Mouse (Mus musculus) fibroblast of lung, adult 2 months (primary cell): ENCODE measurements around the gene Plekhh1.

ENCODE experiments used
- DNase-seq: peaks from one replicate; pipeline ENCODE4 v3.0.0-alpha.2; 2011; ENCODE audit warnings: low read depth

Plekhh1 gene

DNA sequence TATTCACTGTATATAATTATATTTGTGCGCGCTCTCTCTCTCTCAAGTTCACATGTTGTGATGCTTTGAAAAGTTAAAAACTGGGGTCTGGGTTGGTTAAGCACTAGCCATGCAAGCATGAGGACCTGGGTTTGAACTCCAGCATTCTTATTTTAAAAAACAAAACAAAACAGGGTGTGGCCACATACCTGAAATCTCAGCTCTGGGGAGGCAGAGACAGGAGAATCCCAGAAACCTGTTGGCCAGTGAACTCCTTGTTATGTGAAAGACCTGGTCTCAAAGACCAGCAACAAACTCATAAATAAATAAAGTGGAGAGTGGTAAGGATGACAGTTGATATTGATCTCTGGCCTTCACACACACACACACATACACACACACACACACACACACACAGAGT is 5.4 kb downstream of the Plekhh1 start:
- DNase-seq, result no peak

DNA sequence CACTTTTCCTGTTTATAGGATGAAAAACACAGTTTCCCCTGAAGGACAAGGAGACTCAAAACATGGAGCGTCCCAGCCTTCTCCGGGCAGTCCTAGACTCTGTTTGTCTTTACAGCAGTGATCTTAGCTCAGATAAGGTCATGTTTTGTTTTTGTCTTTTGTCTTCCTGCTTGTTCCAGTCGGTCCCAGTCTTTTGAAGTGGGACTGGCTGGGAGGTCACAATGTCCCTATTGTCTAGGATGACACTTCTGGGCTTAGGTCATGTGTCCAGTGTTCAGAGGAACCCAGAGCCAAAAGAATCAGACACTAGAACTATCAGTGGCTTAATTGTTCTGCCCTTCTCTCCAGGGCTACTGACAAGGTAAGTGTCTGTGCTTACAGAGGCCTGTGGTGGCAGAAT is 6.4 kb downstream of the Plekhh1 start:
- no peak for DNase-seq

DNA sequence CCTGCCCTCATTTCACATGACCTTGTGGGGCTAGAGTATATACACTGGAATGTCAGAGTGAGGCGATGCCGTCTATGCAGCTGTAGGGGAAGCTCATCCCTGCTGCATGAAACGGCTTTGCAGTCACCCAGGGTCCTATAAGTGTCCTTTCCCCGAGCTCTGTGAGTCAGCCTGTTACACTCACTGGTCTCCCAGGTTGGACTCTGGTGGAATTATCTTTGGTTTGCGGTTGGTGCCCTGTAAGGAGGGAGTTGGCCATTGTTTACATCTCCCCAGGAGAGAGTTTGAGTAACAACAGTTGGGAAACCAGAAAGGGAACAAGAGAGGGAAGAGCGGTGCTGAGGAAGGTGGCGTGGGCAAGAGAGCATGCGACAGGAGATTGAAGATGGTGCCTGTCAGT is 10.7 kb downstream of the Plekhh1 start:
- DNase-seq, result no peak

DNA sequence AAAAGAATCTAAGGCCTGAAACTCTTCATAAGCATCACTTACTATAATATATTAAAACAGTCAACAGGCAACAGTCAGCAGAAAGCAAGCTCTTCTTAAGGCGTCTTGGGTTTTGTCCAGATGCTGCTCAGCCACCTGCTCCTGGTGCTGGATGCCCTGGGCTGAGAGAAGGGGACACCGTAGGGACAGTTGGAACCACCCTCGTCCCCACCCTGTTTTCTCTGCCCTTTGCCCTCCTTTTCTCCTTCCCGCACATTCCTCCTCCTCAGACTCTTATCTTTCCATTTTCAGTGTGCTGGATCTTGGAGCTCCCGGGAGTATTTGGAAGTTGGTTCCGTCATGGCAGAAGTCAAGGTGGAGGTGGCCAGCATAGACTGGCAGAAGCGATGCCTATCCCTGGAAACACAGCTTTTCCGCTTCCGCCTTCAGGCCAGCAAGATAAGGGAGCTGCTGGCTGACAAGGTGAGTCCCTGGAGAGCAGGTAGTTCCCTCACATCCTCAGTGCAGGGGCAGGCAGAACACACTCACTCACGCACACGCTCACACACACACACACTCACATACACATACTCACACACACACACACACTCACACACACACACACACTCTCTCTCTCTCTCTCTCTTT is 11.4 kb downstream of the Plekhh1 start:
- DNase-seq, result no peak

DNA sequence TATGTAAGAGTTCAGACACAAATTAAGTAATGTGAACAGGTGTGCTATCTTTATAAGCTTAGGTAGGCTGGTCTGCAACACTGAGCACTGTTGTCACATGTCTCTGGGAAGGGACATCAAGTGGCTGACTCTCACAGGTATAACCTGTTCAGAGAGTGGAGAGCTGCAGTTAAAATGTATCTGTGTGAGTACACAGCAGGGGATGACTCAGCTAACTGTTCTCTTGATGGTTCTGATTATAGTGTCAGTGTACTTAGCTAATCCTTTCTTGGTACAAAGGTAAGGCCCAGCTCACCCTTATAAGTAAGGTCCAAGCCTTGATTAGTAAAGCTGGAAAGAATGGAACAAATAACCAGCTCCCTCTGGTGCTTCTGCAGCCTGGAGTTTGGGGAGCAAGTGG is 12.5 kb downstream of the Plekhh1 start:
- no peak for DNase-seq

DNA sequence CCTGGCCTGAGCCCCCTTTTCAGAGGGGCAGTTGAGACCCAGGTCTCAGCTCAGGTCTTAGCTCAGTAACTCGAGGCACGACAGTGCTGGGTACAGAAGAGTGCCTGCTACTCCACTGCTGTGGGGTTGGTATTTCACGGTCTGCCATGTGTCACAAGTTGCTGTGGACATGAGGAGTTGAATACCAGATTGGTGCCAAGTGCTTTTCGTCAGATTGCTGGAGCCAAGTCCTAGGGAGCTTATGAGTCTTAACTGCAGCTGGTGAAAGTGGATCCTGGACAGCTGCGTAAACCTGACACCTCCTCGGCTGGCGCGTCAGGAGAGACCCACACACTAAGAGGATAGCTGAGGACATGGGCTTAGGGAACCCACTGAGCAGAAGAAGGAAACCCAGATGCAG is 15.7 kb downstream of the Plekhh1 start:
- DNase-seq, result no peak

DNA sequence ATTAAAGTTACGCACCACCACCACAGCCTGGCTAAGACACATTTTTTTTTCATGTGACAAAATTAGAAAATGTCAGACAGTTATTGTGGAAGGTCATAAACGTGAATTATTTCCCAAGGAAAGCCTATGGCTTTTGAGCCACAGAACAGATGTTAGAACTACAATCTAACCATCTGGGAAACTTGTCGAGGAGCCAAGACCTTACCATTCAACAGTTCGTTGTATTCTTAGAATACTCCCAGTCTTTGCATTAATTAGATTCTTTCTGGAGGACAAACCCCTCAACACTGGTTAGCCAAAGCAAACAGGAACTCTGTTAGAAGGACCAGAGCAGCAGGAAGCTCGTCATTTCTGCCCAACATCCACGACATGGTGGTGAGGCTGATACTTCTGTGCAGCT is 17.2 kb downstream of the Plekhh1 start:
- no peak for DNase-seq

DNA sequence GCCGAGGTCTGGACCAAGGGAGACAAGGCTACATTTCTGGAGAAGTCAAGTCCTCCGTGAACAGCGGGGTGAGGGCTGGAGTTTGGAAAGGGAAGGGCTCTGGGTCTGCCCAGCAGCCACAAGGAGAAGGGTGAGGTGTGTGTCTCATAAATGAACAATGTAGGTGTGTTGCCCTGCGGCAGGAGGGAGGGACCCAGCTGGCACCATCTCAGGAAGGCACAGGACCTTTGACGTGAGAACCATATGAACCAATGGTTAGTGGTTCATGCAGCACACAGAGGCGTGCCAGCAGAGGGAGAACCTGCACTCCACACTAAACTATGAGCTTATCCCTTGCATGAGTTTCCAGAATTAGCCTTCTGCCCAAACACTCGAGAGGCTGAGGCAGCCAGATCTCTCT is 18.2 kb downstream of the Plekhh1 start:
- DNase-seq, result no peak

DNA sequence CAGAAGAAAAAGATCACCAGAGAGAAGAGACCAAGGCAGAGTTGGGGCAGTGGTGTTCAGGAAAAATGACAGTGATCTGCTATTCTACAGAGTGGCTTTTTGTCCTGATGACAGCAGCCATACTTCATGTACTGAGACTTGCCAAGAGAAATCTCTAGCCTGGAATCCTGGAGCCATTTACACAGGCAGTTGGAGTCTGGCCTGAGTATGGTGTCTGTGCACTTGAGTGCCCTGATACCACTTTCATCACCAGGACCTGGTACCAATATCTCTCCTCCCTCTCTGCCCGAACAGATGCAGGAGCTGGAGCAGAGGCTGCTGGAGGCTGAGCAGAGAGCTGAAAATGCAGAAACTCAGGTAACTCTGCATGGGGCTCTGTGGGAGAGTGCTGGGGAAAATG is 19.9 kb downstream of the Plekhh1 start:
- no peak for DNase-seq

DNA sequence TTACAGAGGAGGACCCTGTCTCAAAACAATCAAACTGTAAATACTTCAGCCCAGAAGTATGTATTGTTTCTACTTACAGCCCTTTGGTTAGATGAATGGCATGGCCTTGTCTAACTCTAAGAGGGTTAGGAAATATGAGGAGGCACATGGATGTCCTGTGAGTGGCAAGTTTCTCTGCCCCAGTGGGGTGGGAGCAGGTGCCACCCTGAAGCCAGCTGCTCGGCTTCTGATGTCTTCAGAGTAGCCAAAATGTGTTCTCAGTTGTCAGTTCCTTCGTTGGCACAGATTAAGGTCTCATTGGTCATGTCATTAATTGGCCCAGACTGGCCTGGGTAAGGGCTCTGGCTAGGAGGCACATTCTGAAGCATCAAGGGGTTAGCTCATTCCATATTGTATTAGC is 20.8 kb downstream of the Plekhh1 start:
- no peak for DNase-seq

DNA sequence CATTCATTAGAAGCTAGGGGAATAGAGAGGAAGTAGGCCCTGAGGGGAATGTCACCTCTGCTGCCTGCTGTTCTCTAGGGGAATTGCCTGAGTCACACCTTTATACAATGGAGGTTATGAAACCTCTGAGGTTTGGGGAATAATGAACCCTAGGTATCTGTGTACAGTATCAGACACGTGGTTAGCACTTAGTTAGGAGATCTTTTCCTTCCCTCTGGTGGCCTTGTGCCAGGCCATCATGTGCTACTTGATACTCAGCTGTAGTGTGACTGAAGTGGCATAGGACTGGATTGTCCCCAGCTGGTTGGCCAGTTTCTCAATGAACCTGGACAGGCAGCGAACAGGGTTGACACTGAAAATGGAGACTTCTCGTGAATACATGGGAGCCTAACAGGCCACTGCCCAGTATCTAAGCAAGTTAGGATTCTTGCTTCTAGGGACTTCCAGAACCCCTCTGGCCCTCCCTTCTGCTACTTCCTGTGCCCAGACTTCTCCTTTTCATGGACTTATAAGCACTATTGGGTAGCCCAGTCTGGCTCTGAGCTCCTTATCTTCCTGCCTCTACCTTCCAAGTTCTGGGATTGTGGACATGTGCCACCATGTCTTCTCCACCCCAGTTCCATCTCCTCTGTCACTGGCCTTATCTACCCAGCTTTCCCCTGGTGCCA is 21.7 kb downstream of the Plekhh1 start:
- no peak for DNase-seq

DNA sequence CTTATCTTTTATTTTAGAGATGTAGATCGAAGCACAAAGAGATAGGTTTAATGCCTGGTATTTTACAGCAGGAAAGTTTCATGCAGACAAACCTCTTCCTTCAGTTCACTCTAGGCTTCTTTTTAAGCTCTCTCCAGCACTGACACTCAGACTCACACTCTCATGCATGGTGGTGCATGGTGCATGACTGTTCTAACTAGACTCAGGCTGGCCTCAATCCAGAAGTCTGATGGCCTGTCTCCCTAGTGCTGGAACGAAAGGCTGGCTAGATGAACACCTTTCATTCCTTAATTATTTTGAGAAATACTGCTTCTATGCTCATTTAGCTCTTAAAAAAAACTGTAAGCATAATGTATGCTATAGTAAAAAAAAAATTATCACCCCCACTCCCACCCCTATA is 23.1 kb downstream of the Plekhh1 start:
- DNase-seq, result no peak

DNA sequence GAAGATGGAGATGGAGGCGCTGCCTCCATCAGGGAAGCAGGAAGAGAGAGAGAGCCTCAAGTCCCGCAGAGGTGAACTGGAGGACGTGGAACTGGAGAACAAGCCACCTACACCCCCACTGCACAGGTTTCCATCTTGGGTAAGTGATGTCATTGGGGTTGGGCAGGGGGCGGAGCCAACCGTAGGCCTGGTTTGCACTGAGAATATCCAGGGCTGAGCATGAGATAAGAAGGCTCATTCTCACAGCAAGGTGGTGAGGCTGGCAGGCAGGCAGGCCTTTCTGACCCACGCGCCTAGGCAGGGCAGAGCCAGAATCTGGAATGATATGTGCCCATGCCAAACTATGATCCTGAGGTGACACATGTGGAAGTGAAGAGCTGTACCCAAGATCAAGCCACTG is 26.3 kb downstream of the Plekhh1 start:
- DNase-seq, result no peak

DNA sequence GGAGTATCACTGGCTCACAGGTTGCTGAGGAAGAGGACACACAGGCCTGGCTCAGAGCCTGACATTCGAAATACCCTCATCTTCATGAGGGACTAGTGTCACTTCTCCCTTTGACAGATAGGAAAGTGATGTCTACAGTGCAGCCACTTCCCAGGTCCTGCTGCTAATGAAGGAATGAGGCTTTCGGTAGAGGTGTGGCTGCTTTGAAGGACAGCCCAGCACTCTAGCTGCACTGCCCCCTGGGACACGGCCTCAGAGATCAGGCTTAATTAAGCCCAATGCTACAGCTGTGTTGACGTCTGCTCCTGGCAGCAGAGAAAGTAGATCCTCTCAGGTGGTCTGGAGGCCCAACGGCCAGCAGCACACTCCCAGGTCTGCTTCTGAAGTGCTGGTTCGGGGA is 30.6 kb downstream of the Plekhh1 start:
- DNase-seq, result no peak

DNA sequence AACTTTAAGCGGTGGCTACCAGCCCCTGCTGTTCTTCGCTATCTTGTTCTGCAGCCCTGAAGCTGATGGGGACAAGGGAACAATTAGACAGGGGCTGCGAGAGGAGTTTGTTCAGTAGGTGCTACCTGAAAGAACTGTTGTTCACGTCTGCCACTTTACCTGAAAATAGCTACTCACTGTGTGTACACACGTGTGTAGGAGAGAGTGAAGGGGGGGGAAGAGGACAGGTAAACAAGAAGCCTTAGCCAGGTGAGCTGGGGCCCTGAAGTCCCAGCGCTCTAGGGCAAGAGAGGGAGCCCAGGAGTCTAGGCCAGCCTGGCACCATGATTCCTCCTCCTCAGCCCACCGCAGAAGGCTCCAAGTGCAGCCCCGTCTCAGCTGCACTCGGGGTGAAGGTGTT is 31.2 kb downstream of the Plekhh1 start:
- no peak for DNase-seq

DNA sequence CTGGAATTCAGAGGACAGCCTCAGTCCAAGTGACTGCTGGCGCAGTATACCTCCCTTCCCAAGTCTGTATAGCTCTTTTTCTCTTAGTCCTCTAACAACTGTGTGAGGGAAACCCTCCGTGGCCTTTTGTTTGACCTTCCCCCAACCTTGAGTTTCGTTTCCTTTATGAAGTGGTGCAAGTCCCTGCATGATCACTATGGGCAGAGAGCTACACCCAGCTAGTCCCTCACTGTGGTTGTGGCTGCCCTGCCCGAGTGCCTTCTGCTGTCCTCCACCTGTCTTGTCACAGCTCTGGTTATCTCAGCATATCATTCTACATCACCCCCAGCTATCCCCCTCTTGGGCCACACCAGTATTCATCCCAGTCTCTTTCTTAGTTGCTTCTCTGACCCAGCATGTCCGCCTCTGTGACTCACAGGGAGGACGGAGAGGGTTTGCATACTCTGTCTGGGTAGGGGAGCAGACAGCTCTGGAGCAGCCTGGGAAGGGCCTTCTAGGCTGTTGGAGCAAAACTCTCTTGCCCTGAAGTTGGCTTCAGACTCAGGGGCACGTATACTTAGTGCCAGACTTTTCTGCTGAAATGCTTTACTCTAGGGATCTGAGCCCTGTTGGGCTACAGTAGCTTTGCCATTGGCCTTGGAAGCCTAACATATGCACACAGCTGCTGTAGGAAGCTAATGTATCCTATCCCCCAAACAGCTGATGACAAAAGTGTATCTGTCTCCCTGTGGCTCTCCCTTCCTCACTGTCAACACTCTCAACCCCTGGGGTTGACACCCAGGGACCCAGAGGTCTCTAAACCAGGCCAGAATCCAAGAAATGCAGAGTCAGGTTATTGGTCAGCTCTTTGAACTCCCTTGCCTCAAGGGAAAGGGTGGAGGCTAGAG is 32.0 kb downstream of the Plekhh1 start:
- DNase-seq, result no peak

DNA sequence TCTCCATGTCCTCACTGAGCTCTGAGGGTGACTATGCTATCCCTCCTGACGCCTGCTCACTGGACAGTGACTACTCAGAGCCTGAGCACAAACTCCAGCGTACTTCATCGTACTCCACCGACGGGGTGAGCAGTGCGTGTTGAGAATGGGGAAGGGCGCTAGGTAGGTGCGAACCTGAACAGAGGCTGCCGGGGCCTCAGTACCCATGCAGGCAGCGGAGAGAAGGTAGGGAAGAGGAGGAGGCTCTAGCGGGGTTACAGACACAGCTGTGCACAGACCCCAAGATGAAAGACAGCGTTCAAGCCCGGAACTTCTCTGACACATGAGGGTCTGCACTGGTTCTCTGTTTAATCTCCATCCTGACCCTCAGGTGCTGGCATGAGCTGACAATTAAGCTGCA is 35.5 kb downstream of the Plekhh1 start:
- DNase-seq, result no peak

DNA sequence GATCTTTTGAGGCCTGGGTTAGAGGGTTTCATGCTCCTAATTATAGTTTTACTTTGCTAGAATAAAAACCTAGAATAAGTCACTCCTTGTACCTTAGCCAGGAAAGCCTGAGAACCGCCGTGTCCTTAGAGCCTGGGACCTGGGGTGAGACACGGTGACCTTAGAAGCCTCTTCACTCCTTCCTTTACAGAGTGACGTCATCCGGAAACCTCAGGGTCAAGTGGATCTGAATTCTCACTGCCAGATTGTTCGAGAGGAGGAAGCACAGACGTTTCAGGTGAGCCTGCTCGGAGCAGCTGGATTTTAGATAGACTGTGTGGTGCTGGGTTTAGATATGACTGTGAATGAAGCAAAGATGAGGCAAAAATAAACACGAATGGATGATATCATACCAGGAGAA is 37.5 kb downstream of the Plekhh1 start:
- no peak for DNase-seq

DNA sequence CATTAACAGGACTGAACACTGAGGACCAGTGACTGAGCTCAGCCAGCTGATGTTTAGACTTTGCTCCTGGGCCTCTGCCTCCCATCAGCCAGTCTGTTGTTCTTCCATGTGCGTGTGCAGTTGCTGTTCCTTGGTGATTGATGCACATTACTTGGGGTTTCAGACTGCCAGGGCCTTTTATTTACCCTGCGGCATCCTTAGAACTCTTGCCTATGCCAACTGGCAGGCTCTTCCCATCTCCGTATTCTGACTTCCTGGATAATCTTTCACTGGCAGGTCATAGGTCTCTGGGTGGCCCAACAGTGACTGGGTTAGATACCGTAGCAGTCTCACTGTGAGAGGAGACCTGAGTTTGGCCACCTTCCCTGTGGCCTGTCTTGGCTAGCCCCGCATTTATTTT is 38.6 kb downstream of the Plekhh1 start:
- no peak for DNase-seq

DNA sequence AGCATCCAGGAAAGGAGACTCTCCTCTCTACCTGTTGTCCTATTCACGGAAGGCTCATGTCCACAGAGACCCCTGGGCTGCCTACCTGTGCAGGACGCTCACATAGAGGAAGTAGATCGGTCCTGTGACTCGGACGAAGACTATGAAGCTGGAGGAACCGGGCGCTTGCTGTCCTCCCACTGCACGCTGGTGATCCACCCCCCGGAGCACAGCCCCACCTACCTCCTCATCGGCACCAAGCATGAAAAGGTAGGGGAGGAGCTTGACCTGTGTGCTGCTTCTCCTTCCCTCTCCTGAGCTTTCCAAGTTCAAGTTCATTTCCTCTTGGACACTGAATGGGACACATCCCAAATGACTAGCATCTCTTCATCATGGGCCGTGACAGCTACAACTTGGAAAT is 39.3 kb downstream of the Plekhh1 start:
- DNase-seq, result no peak

DNA sequence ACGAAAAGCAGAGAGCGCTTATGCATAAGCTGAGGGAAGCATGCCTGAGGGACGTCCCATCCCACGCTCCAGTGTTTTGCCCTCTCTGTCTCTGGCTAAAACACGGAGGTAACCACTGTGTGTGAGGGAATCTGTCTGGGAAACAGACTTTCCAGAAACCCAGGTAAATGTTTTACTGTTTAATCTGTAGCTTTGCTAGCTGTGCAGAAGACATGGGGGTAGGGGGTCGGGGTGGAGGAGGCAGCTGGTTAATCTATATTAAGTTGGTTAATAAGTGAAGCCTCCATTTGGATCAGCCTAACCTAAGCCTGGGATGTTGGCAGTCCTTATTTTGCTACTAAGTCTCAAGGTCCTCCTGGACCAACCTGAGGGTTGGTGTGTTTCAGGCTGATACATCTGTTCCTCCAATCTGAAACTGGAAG is 40.2 kb downstream of the Plekhh1 start:
- no peak for DNase-seq

DNA sequence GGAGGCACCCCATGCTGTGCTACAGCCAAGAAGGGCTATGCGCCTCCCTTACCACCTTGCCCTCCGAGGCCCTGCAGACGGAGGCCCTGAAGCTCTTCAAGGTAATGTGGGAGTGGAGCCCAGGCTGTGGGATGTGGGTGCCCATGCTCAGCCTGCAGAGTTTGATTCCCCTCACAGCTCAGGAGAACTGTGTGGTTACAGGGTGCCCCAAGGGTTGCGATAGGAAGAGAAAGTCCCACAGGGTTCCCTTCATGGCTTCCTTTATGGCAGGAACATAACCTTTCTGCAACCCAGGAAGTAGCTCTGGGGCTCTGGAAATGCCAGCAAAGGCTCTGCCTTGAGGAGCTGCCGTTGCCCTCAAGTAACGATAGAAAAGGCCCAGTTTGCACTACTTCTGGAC is 41.0 kb downstream of the Plekhh1 start:
- no peak for DNase-seq

DNA sequence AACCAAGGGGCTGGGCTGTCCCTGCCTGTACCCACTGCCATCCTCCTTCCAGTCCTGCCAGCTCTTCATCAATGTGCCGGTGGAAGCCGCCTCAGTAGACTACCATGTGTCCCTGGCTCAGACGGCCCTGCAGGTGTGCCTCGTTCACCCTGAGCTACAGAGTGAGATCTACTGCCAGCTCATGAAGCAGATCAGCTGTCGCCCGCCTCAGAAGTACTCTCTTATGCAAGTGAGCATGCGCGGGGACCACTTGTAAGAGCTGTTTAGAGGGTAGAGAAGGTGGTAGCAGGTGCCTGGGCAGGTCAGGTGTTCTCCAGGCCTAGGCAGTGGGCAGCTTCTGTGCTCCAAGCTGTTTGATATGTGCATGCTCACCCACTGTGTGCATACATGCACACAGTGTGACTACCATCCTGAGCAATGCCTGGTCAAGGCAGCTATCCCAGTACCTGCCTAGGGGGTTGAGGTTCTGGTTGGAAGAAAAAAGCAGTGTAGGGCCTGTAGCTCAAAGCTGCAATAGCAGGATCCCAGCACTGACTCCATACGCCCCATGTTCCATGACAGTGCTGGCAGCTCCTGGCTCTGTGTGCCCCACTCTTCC is 41.9 kb downstream of the Plekhh1 start:
- DNase-seq, result no peak
